Mouse (Mus musculus) frontal cortex, adult (tissue): Measurements from ENCODE around the gene Ppfibp2.
A peak's percentile ranks its signal among the peaks of the same experiment; 100 is the strongest.

Experiments used
- ATAC-seq: cut with Nextera tagmentation; 2 replicates; pipeline ENCODE4 v1.9.2; 2017; ENCODE audit warnings: mild to moderate bottlenecking, moderate library complexity, mixed read lengths; ENCODE audit not compliant: low TSS enrichment

Gene Ppfibp2

GRCm38 (mm10) chr7:107664063-107665056, 69.4 kb downstream of the Ppfibp2 start:
- no peak for ATAC-seq

GRCm38 (mm10) chr7:107665221-107665585, 70.2 kb downstream of the Ppfibp2 start:
- ATAC-seq, result peak; percentile 58

- ATAC-seq, result peak; percentile 55
Observed at GRCm38 (mm10) chr7:107665586-107666261, 70.7 kb downstream of the Ppfibp2 start.

- 0 out of 2 replicates have a peak, but pooled peaks have one; percentile 3 for ATAC-seq
Observed at GRCm38 (mm10) chr7:107666262-107666902, 71.4 kb downstream of the Ppfibp2 start.

GRCm38 (mm10) chr7:107668514-107668913, 73.5 kb downstream of the Ppfibp2 start:
- ATAC-seq, result no peak

- ATAC-seq, result no peak
Observed at GRCm38 (mm10) chr7:107675224-107675623, 80.2 kb downstream of the Ppfibp2 start.

- ATAC-seq, result peak; percentile 31; the same call in 1 of the 2 replicates
Observed at GRCm38 (mm10) chr7:107680151-107680852, 85.3 kb downstream of the Ppfibp2 start.

GRCm38 (mm10) chr7:107681306-107681705, 86.3 kb downstream of the Ppfibp2 start:
- no peak for ATAC-seq

GRCm38 (mm10) chr7:107683162-107683561, 88.2 kb downstream of the Ppfibp2 start:
- ATAC-seq, result no peak

GRCm38 (mm10) chr7:107683622-107684021, 88.6 kb downstream of the Ppfibp2 start:
- ATAC-seq, result no peak

GRCm38 (mm10) chr7:107685238-107685954, 90.4 kb downstream of the Ppfibp2 start:
- no peak for ATAC-seq

GRCm38 (mm10) chr7:107685955-107686285, 90.9 kb downstream of the Ppfibp2 start:
- no peak for ATAC-seq

GRCm38 (mm10) chr7:107687412-107687811, 92.4 kb downstream of the Ppfibp2 start:
- no peak for ATAC-seq

GRCm38 (mm10) chr7:107688040-107688439, 93.0 kb downstream of the Ppfibp2 start:
- ATAC-seq, result 0 out of 2 replicates have a peak, but pooled peaks have one; percentile 38

- ATAC-seq, result no peak
Observed at GRCm38 (mm10) chr7:107690426-107691221, 95.6 kb downstream of the Ppfibp2 start.

- ATAC-seq, result no peak
Observed at GRCm38 (mm10) chr7:107691493-107691892, 96.5 kb downstream of the Ppfibp2 start.

- ATAC-seq, result no peak
Observed at GRCm38 (mm10) chr7:107694254-107694947, 99.4 kb downstream of the Ppfibp2 start.

GRCm38 (mm10) chr7:107697066-107697465, 102.1 kb downstream of the Ppfibp2 start:
- ATAC-seq, result no peak

- ATAC-seq, result no peak
Observed at GRCm38 (mm10) chr7:107699926-107700325, 104.9 kb downstream of the Ppfibp2 start.
